Mouse (Mus musculus): ENCODE data around the gene Hs3st2. TPM values are rescaled to one million over a fixed set of nuclear protein-coding genes. Genes with fewer than 3 reads are reported as not detected.

Gene Hs3st2
- polyA plus RNA-seq, 1 experiment from 2014 or later = 0.22 TPM

GRCm38 (mm10) chr7:121517165-121517591 lies 125.5 kb downstream of the Hs3st2 start:
- no peak overlapping the region for H3K27ac ChIP-seq (ENCODE audit: low read depth)
- no peak overlapping the region for H3K9ac ChIP-seq
- 72% methylated on average over 3 of the region's 3 CpGs for WGBS
- ATAC-seq (ENCODE audit: insufficient read depth) (0 out of 2 replicates have a peak, but pooled peaks have one; percentile 24), DNase-seq (peak; percentile 28)
- no peaks in the 10 kb centered on the region for H3K9me3 ChIP-seq (ENCODE audit: low read depth, low read length)
- H3K36me3 ChIP-seq (ENCODE audit: insufficient read depth) = no peaks in the 10 kb centered on the region
- H3K4me2 ChIP-seq = no peak overlapping the region
- no peaks in the 10 kb centered on the region for H3K27me3 ChIP-seq (ENCODE audit: insufficient read depth, low read length)
- TF ChIP-seq CTCF (IDR thresholded peaks at IDR 0.05; ENCODE audit: low read depth) = no peak
- no peak overlapping the region for H3K4me3 ChIP-seq (ENCODE audit: low read depth, low read length)
- no peaks in the 10 kb centered on the region for H3K4me1 ChIP-seq (ENCODE audit: insufficient read depth)

GRCm38 (mm10) chr7:121522125-121522524 lies 130.5 kb downstream of the Hs3st2 start:
- WGBS = 86% methylated on average over 3 of the region's 3 CpGs

GRCm38 (mm10) chr7:121529023-121529422 lies 137.4 kb downstream of the Hs3st2 start:
- TF ChIP-seq CTCF (IDR thresholded peaks at IDR 0.05; ENCODE audit: low read depth) = no peak
- Histone ChIP-seq H3K4me3 (ENCODE audit: low read depth, low read length) (no peak overlapping the region), H3K9me3 (ENCODE audit: low read depth, low read length) (no peaks in the 10 kb centered on the region), H3K4me1 (ENCODE audit: insufficient read depth) (no peaks in the 10 kb centered on the region), H3K9ac (no peak overlapping the region), H3K27ac (ENCODE audit: low read depth) (no peak overlapping the region), H3K36me3 (ENCODE audit: insufficient read depth) (no peaks in the 10 kb centered on the region), H3K4me2 (no peak overlapping the region), H3K27me3 (ENCODE audit: insufficient read depth, low read length) (no peaks in the 10 kb centered on the region)
- DNase-seq = no peak
- WGBS = 67% methylated on average over 2 of the region's 2 CpGs
- ATAC-seq (ENCODE audit: insufficient read depth) = no peak

More at GRCm38 (mm10) chr7:121522125-121522524, 130.5 kb downstream of the Hs3st2 start:
- Histone ChIP-seq H3K27ac (ENCODE audit: low read depth) (no peak overlapping the region), H3K9ac (no peak overlapping the region), H3K27me3 (ENCODE audit: insufficient read depth, low read length) (no peaks in the 10 kb centered on the region), H3K4me2 (no peak overlapping the region), H3K4me3 (ENCODE audit: low read depth, low read length) (no peak overlapping the region), H3K36me3 (ENCODE audit: insufficient read depth) (no peaks in the 10 kb centered on the region), H3K4me1 (ENCODE audit: insufficient read depth) (no peaks in the 10 kb centered on the region), H3K9me3 (ENCODE audit: low read depth, low read length) (no peaks in the 10 kb centered on the region)
- DNase-seq = no peak
- no peak for TF ChIP-seq CTCF (IDR thresholded peaks at IDR 0.05; ENCODE audit: low read depth)
- no peak for ATAC-seq (ENCODE audit: insufficient read depth)

- no peak overlapping the region for H3K4me3 ChIP-seq (ENCODE audit: low read depth, low read length)
Observed at GRCm38 (mm10) chr7:121533639-121534038, 142.0 kb downstream of the Hs3st2 start.

GRCm38 (mm10) chr7:121534386-121534785 lies 142.7 kb downstream of the Hs3st2 start:
- TF ChIP-seq CTCF (IDR thresholded peaks at IDR 0.05; ENCODE audit: low read depth) = no peak
- Histone ChIP-seq H3K27ac (ENCODE audit: low read depth) (no peak overlapping the region), H3K27me3 (ENCODE audit: insufficient read depth, low read length) (no peaks in the 10 kb centered on the region), H3K4me3 (ENCODE audit: low read depth, low read length) (no peak overlapping the region), H3K9ac (no peak overlapping the region), H3K36me3 (ENCODE audit: insufficient read depth) (no peaks in the 10 kb centered on the region), H3K4me1 (ENCODE audit: insufficient read depth) (no peaks in the 10 kb centered on the region), H3K4me2 (no peak overlapping the region), H3K9me3 (ENCODE audit: low read depth, low read length) (no peaks in the 10 kb centered on the region)
- 73% methylated on average over 7 of the region's 7 CpGs for WGBS
- ATAC-seq (ENCODE audit: insufficient read depth) = no peak
- no peak for DNase-seq

More at GRCm38 (mm10) chr7:121533639-121534038, 142.0 kb downstream of the Hs3st2 start:
- no peak overlapping the region for H3K27ac ChIP-seq (ENCODE audit: low read depth)
- no peaks in the 10 kb centered on the region for H3K4me1 ChIP-seq (ENCODE audit: insufficient read depth)
- no peak for TF ChIP-seq CTCF (IDR thresholded peaks at IDR 0.05; ENCODE audit: low read depth)
- H3K9ac ChIP-seq = no peak overlapping the region
- DNase-seq (no peak), ATAC-seq (ENCODE audit: insufficient read depth) (no peak)
- WGBS = 88% methylated on average over 6 of the region's 6 CpGs
- no peaks in the 10 kb centered on the region for H3K36me3 ChIP-seq (ENCODE audit: insufficient read depth)
- no peaks in the 10 kb centered on the region for H3K9me3 ChIP-seq (ENCODE audit: low read depth, low read length)
- no peaks in the 10 kb centered on the region for H3K27me3 ChIP-seq (ENCODE audit: insufficient read depth, low read length)
- H3K4me2 ChIP-seq = no peak overlapping the region

GRCm38 (mm10) chr7:121535987-121536386 lies 144.3 kb downstream of the Hs3st2 start:
- H3K27ac ChIP-seq (ENCODE audit: low read depth) = no peak overlapping the region
- 36% methylated on average over 4 of the region's 4 CpGs for WGBS
- H3K9ac ChIP-seq = no peak overlapping the region
- DNase-seq (peak; percentile 11), ATAC-seq (ENCODE audit: insufficient read depth) (no peak)
- no peak for TF ChIP-seq CTCF (IDR thresholded peaks at IDR 0.05; ENCODE audit: low read depth)
- H3K36me3 ChIP-seq (ENCODE audit: insufficient read depth) = no peaks in the 10 kb centered on the region
- H3K4me3 ChIP-seq (ENCODE audit: low read depth, low read length) = no peak overlapping the region
- H3K9me3 ChIP-seq (ENCODE audit: low read depth, low read length) = no peaks in the 10 kb centered on the region
- H3K4me1 ChIP-seq (ENCODE audit: insufficient read depth) = no peaks in the 10 kb centered on the region
- no peak overlapping the region for H3K4me2 ChIP-seq
- H3K27me3 ChIP-seq (ENCODE audit: insufficient read depth, low read length) = no peaks in the 10 kb centered on the region

GRCm38 (mm10) chr7:121539405-121540275 lies 148.0 kb downstream of the Hs3st2 start:
- Histone ChIP-seq H3K4me1 (ENCODE audit: insufficient read depth) (no peaks in the 10 kb centered on the region), H3K27ac (ENCODE audit: low read depth) (no peak overlapping the region), H3K9ac (no peak overlapping the region), H3K9me3 (ENCODE audit: low read depth, low read length) (no peaks in the 10 kb centered on the region), H3K4me3 (ENCODE audit: low read depth, low read length) (no peak overlapping the region), H3K36me3 (ENCODE audit: insufficient read depth) (no peaks in the 10 kb centered on the region), H3K4me2 (no peak overlapping the region), H3K27me3 (ENCODE audit: insufficient read depth, low read length) (no peaks in the 10 kb centered on the region)
- TF ChIP-seq CTCF (IDR thresholded peaks at IDR 0.05; ENCODE audit: low read depth) = peak; percentile 38
- peak; percentile 27 for DNase-seq
- ATAC-seq (ENCODE audit: insufficient read depth) = no peak
- WGBS = 34% methylated on average over 19 of the region's 19 CpGs
